Mouse (Mus musculus): ENCODE measurements at regions not wholly inside any gene's neighbourhood (a gene's known extent, or its start where the extent isn't known, plus 50 kb on each side); places are given as distances from the start of the nearest gene placed in this dataset.

DNA sequence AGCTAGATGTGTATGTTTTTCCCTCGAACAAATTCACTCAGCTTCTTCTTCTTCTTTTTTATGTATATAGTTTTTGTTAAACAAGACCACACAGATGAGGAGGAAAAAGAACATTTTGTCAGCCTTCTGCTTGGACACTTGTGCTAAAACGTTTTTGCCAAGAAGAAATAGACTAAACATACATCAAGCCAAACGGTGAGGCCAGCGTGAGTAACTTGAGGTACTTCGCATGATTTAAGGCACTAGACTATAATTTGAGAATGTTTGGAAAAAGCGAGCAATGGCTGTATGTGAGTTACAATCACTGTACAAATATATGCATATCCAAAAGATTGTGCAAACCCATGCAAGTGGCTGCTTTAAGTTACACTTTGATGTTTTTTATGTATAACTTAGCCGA lies 201.8 kb upstream of the Gm9747 start:
- Histone ChIP-seq H3K4me3 (ENCODE audit: low read depth, low read length) (no peak overlapping the region), H3K36me3 (ENCODE audit: control insufficient read depth, insufficient read depth, low read length, poor library complexity, severe bottlenecking) (no peaks in the 10 kb centered on the region), H3K27me3 (ENCODE audit: control insufficient read depth, insufficient read depth, low read length, poor library complexity, severe bottlenecking) (no peaks in the 10 kb centered on the region; the same call in 1 of the 2 replicates), H3K4me1 (ENCODE audit: control insufficient read depth, insufficient read depth, low read length) (no peaks in the 10 kb centered on the region), H3K27ac (ENCODE audit: insufficient read depth, low read length) (no peak overlapping the region), H3K9me3 (replicated peaks; ENCODE audit: control insufficient read depth, insufficient read depth, low read length, poor library complexity, severe bottlenecking) (no peaks in the 10 kb centered on the region), H3K9ac (ENCODE audit: low read depth, poor library complexity, severe bottlenecking) (no peak overlapping the region)
- TF ChIP-seq CTCF (IDR thresholded peaks at IDR 0.05; ENCODE audit: low read depth, low read length) (no peak), POLR2A (IDR thresholded peaks at IDR 0.05; ENCODE audit: insufficient read depth, low read length) (no peak), EP300 (IDR thresholded peaks at IDR 0.05; ENCODE audit: insufficient read depth, low read depth, low read length) (no peak)

GRCm38 (mm10) chr1:82032410-82032809 lies 200.5 kb upstream of the Gm9747 start:
- Histone ChIP-seq H3K9me3 (replicated peaks; ENCODE audit: control insufficient read depth, insufficient read depth, low read length, poor library complexity, severe bottlenecking) (no peaks in the 10 kb centered on the region), H3K9ac (ENCODE audit: low read depth, poor library complexity, severe bottlenecking) (no peak overlapping the region), H3K27ac (ENCODE audit: insufficient read depth, low read length) (no peak overlapping the region), H3K27me3 (ENCODE audit: control insufficient read depth, insufficient read depth, low read length, poor library complexity, severe bottlenecking) (no peaks in the 10 kb centered on the region; the same call in 1 of the 2 replicates), H3K4me3 (ENCODE audit: low read depth, low read length) (no peak overlapping the region), H3K4me1 (ENCODE audit: control insufficient read depth, insufficient read depth, low read length) (no peaks in the 10 kb centered on the region), H3K36me3 (ENCODE audit: control insufficient read depth, insufficient read depth, low read length, poor library complexity, severe bottlenecking) (no peaks in the 10 kb centered on the region)
- TF ChIP-seq CTCF (IDR thresholded peaks at IDR 0.05; ENCODE audit: low read depth, low read length) (no peak), EP300 (IDR thresholded peaks at IDR 0.05; ENCODE audit: insufficient read depth, low read depth, low read length) (no peak), POLR2A (IDR thresholded peaks at IDR 0.05; ENCODE audit: insufficient read depth, low read length) (no peak)

DNA sequence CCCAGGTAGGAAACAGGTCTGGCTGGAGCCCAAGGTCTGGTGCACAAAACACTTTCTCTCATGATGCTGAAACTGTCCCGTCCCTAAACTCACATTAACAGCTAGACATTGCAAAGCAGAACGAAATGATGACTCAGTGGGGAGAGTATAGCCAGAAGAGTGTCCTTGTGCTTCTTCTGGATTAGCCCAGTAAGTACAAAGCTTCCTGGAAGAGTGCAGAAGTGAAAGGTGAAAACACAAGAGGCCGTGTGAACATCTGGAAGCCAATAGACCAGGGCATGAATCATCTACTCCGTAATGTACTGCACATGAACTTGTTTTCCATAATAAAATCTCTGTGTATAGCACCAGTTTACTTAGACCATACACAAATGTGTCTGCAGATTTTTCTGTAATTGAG lies 194.7 kb upstream of the Gm9747 start:
- Histone ChIP-seq H3K27me3 (ENCODE audit: control insufficient read depth, insufficient read depth, low read length, poor library complexity, severe bottlenecking) (no peaks in the 10 kb centered on the region), H3K27ac (ENCODE audit: insufficient read depth, low read length) (no peak overlapping the region), H3K9me3 (replicated peaks; ENCODE audit: control insufficient read depth, insufficient read depth, low read length, poor library complexity, severe bottlenecking) (no peaks in the 10 kb centered on the region)

DNA sequence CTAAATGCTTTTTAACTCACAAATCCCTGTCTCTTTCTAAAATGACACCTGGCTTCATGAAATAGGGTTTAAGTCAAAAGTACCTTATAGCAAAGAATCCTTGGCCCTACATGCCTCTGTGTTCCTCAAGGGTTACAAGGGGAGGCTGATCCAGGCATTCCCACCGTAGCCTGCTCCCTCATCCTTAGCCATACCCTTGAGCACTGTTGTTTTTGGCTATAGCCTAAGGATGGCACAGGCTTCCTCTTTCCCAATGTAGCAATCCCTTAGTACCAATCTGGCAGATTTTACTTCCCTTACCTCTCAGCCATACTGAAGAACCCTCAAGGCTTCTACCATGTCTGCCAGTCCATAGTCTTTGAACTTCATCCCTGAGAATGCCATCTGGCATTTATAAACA lies 194.2 kb upstream of the Gm9747 start:
- Histone ChIP-seq H3K9me3 (replicated peaks; ENCODE audit: control insufficient read depth, insufficient read depth, low read length, poor library complexity, severe bottlenecking) (no peaks in the 10 kb centered on the region), H3K27me3 (ENCODE audit: control insufficient read depth, insufficient read depth, low read length, poor library complexity, severe bottlenecking) (no peaks in the 10 kb centered on the region), H3K36me3 (ENCODE audit: control insufficient read depth, insufficient read depth, low read length, poor library complexity, severe bottlenecking) (no peaks in the 10 kb centered on the region), H3K4me1 (ENCODE audit: control insufficient read depth, insufficient read depth, low read length) (no peaks in the 10 kb centered on the region), H3K9ac (ENCODE audit: low read depth, poor library complexity, severe bottlenecking) (no peak overlapping the region), H3K27ac (ENCODE audit: insufficient read depth, low read length) (no peak overlapping the region), H3K4me3 (ENCODE audit: low read depth, low read length) (no peak overlapping the region)
- no peak for TF ChIP-seq POLR2A (IDR thresholded peaks at IDR 0.05; ENCODE audit: insufficient read depth, low read length)
- no peak for TF ChIP-seq EP300 (IDR thresholded peaks at IDR 0.05; ENCODE audit: insufficient read depth, low read depth, low read length)
- no peak for TF ChIP-seq CTCF (IDR thresholded peaks at IDR 0.05; ENCODE audit: low read depth, low read length)

More for the DNA sequence above, 194.7 kb upstream of the Gm9747 start:
- Histone ChIP-seq H3K4me1 (ENCODE audit: control insufficient read depth, insufficient read depth, low read length) (no peaks in the 10 kb centered on the region), H3K4me3 (ENCODE audit: low read depth, low read length) (no peak overlapping the region), H3K9ac (ENCODE audit: low read depth, poor library complexity, severe bottlenecking) (no peak overlapping the region), H3K36me3 (ENCODE audit: control insufficient read depth, insufficient read depth, low read length, poor library complexity, severe bottlenecking) (no peaks in the 10 kb centered on the region)
- TF ChIP-seq EP300 (IDR thresholded peaks at IDR 0.05; ENCODE audit: insufficient read depth, low read depth, low read length) (no peak), POLR2A (IDR thresholded peaks at IDR 0.05; ENCODE audit: insufficient read depth, low read length) (no peak), CTCF (IDR thresholded peaks at IDR 0.05; ENCODE audit: low read depth, low read length) (no peak)

GRCm38 (mm10) chr1:82041286-82042050 lies 191.4 kb upstream of the Gm9747 start:
- no peak for TF ChIP-seq EP300 (IDR thresholded peaks at IDR 0.05; ENCODE audit: insufficient read depth, low read depth, low read length)
- no peak for TF ChIP-seq CTCF (IDR thresholded peaks at IDR 0.05; ENCODE audit: low read depth, low read length)
- no peak for TF ChIP-seq POLR2A (IDR thresholded peaks at IDR 0.05; ENCODE audit: insufficient read depth, low read length)
- no peak overlapping the region for H3K27ac ChIP-seq (ENCODE audit: insufficient read depth, low read length)
- H3K9me3 ChIP-seq (replicated peaks; ENCODE audit: control insufficient read depth, insufficient read depth, low read length, poor library complexity, severe bottlenecking), result no peaks in the 10 kb centered on the region
- no peak overlapping the region for H3K4me3 ChIP-seq (ENCODE audit: low read depth, low read length)
- H3K9ac ChIP-seq (ENCODE audit: low read depth, poor library complexity, severe bottlenecking), result no peak overlapping the region
- H3K27me3 ChIP-seq (ENCODE audit: control insufficient read depth, insufficient read depth, low read length, poor library complexity, severe bottlenecking), result no peaks in the 10 kb centered on the region
- H3K4me1 ChIP-seq (ENCODE audit: control insufficient read depth, insufficient read depth, low read length), result no peaks in the 10 kb centered on the region
- H3K36me3 ChIP-seq (ENCODE audit: control insufficient read depth, insufficient read depth, low read length, poor library complexity, severe bottlenecking), result no peaks in the 10 kb centered on the region

GRCm38 (mm10) chr1:82042051-82042432 lies 190.9 kb upstream of the Gm9747 start:
- Histone ChIP-seq H3K9ac (ENCODE audit: low read depth, poor library complexity, severe bottlenecking) (no peak overlapping the region), H3K27ac (ENCODE audit: insufficient read depth, low read length) (no peak overlapping the region), H3K36me3 (ENCODE audit: control insufficient read depth, insufficient read depth, low read length, poor library complexity, severe bottlenecking) (no peaks in the 10 kb centered on the region), H3K27me3 (ENCODE audit: control insufficient read depth, insufficient read depth, low read length, poor library complexity, severe bottlenecking) (no peaks in the 10 kb centered on the region), H3K9me3 (replicated peaks; ENCODE audit: control insufficient read depth, insufficient read depth, low read length, poor library complexity, severe bottlenecking) (no peaks in the 10 kb centered on the region), H3K4me1 (ENCODE audit: control insufficient read depth, insufficient read depth, low read length) (no peaks in the 10 kb centered on the region), H3K4me3 (ENCODE audit: low read depth, low read length) (no peak overlapping the region)
- TF ChIP-seq EP300 (IDR thresholded peaks at IDR 0.05; ENCODE audit: insufficient read depth, low read depth, low read length) (no peak), CTCF (IDR thresholded peaks at IDR 0.05; ENCODE audit: low read depth, low read length) (no peak), POLR2A (IDR thresholded peaks at IDR 0.05; ENCODE audit: insufficient read depth, low read length) (no peak)

Data from ES-Bruce4 (cell line).